Mouse (Mus musculus): ENCODE measurements at regions not wholly inside any gene's neighbourhood (a gene's known extent, or its start where the extent isn't known, plus 50 kb on each side); places are given as distances from the start of the nearest gene placed in this dataset.
A peak's percentile ranks its signal among the peaks of the same experiment; 100 is the strongest.
"Not testable (repeated sequence)": the region's sequence is repeated elsewhere in the genome, so short reads cannot be mapped to it uniquely, and the experiment has no call there.

- ATAC-seq (ENCODE audit: low FRiP score, low read depth); H3K36me3 ChIP-seq; H3K27me3 ChIP-seq; H3K4me1 ChIP-seq (replicated peaks); H3K9me3 ChIP-seq; H3K4me2 ChIP-seq; H3K4me3 ChIP-seq; H3K9ac ChIP-seq; H3K27ac ChIP-seq (replicated peaks): not testable (repeated sequence)
- WGBS: 85% methylated on average over 5 of the region's 5 CpGs
Measured at GRCm38 (mm10) chr5:3206160-3206559, 135.1 kb upstream of the Cdk6 start.

- not testable (repeated sequence) for H3K4me1 ChIP-seq (replicated peaks); ATAC-seq (ENCODE audit: low FRiP score, low read depth); H3K9ac ChIP-seq; H3K9me3 ChIP-seq; H3K4me2 ChIP-seq; H3K36me3 ChIP-seq; H3K27ac ChIP-seq (replicated peaks); H3K27me3 ChIP-seq; H3K4me3 ChIP-seq
- WGBS: 86% methylated on average over 4 of the region's 4 CpGs
Measured at GRCm38 (mm10) chr5:3208293-3208692, 133.0 kb upstream of the Cdk6 start.

DNA sequence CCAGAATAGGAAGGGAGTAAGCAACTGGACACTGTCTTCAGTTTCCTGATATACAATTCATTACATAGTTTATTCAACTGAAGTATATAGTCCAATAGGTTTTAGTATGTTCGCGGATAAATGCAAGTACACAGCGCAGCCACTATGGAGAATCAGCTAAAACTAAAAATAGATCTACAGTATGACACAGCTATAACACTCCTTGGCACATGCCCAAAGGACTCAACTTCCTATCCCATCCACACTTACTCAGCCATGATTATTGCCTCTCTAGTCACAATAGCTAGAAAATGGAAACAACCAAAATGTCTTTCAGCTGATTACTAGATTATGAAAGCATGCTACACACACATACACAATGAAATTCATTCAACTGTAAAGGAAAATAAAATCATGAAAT is 130.0 kb upstream of the Cdk6 start:
- WGBS: 98% methylated on average over 3 of the region's 3 CpGs
- H3K4me3 ChIP-seq: no peak overlapping the region

DNA sequence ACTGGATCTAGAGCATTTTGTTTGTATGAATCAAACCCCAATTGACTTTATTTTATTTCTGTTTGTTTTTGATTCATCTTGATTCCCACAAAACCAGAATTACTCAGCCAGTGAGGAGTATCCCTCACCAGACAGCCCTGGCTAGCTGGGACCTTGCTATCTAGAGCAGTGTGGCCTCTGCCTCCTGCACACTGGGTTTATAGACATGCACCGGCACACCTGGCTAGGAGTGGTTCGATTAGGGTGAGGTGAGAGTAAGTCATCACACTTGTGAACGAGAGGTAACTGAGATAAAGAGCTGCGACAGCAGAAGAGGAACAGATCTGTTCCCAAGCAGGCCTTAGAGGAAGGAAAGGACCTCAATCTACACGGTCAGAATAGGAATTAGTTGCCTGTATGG is 125.2 kb upstream of the Cdk6 start:
- ATAC-seq (ENCODE audit: low FRiP score, low read depth): no peak
- 89% methylated on average over 5 of the region's 5 CpGs for WGBS
- H3K36me3 ChIP-seq: no peaks in the 10 kb centered on the region
- H3K4me2 ChIP-seq: no peak overlapping the region
- no peak overlapping the region for H3K4me3 ChIP-seq
- H3K9me3 ChIP-seq: no peaks in the 10 kb centered on the region
- H3K27me3 ChIP-seq: no peaks in the 10 kb centered on the region
- no peak overlapping the region for H3K27ac ChIP-seq (replicated peaks)
- no peak overlapping the region for H3K9ac ChIP-seq
- no peaks in the 10 kb centered on the region for H3K4me1 ChIP-seq (replicated peaks)

More for the DNA sequence above, 130.0 kb upstream of the Cdk6 start:
- no peaks in the 10 kb centered on the region for H3K36me3 ChIP-seq
- no peak overlapping the region for H3K9ac ChIP-seq
- H3K4me2 ChIP-seq: no peak overlapping the region
- no peaks in the 10 kb centered on the region for H3K27me3 ChIP-seq
- H3K9me3 ChIP-seq: no peaks in the 10 kb centered on the region
- no peak overlapping the region for H3K27ac ChIP-seq (replicated peaks)
- no peaks in the 10 kb centered on the region for H3K4me1 ChIP-seq (replicated peaks)
- ATAC-seq (ENCODE audit: low FRiP score, low read depth): no peak

DNA sequence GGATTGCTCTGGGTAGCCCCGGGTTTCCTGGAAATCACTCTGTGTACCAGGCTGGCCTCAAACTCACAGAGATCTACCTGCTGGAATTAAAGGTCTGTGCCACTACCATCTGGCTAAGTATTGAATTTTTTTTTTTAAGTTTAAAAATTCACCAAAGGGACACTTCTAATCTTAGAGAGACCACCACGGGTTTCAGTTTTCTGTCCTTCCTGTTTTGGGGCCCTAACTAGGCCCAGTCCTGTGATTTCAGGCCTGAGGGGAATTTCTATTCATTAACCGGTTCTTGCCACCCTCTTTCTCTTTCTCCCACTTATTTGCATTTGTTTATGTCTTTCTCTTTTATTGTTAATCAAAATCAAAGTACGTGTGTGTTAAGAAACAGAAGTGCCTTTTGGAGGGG is 122.1 kb upstream of the Cdk6 start:
- no peaks in the 10 kb centered on the region for H3K27me3 ChIP-seq
- no peak overlapping the region for H3K4me3 ChIP-seq
- H3K4me2 ChIP-seq: no peak overlapping the region
- no peak overlapping the region for H3K27ac ChIP-seq (replicated peaks)
- no peaks in the 10 kb centered on the region for H3K9me3 ChIP-seq
- 39% methylated on average over 4 of the region's 4 CpGs for WGBS
- ATAC-seq (ENCODE audit: low FRiP score, low read depth): no peak
- no peaks in the 10 kb centered on the region for H3K4me1 ChIP-seq (replicated peaks)
- H3K9ac ChIP-seq: no peak overlapping the region
- H3K36me3 ChIP-seq: no peaks in the 10 kb centered on the region

DNA sequence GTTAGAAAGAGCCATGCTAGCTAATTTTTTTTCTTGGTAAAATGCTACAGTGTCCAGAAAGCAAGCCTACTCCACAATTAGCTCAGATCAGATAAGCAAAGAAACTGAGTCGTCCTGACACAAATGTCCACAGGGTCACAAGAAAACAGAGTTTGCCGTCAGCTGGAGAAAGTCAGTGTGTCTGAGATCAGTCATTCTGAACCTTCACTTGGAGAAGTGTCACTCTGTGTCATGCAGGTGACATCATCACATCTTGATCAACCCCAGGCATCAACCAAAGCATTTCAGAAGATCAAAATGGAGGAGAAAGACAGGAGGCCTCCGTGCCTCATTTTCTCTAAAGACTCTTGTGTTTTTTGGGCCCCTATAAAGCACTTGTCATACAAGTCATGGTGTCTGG is 121.5 kb upstream of the Cdk6 start:
- Histone ChIP-seq H3K4me2 (no peak overlapping the region), H3K9me3 (no peaks in the 10 kb centered on the region), H3K4me3 (no peak overlapping the region), H3K4me1 (replicated peaks) (no peaks in the 10 kb centered on the region), H3K9ac (no peak overlapping the region), H3K36me3 (no peaks in the 10 kb centered on the region), H3K27ac (replicated peaks) (no peak overlapping the region), H3K27me3 (no peaks in the 10 kb centered on the region)
- ATAC-seq (ENCODE audit: low FRiP score, low read depth): no peak
- WGBS: 87% methylated on average over 3 of the region's 3 CpGs

DNA sequence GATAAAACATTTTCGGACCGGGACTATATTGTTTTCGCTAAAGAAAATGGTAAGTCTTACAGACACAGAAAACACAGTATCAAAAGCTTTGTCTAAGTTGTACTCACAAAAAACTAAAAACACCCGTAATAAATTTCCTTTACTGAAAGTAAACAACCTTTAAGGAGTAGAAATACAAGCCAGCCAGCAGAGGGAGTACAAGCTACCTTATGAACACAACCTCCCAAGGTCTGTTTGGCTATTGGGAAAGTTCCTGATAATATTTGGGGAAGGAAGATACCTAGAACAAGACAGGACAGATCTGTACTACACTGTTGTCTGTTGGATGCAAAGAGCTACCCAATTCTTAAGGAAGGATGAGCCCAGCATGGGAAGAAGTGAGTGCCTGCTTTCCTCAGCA is 117.5 kb upstream of the Cdk6 start:
- not testable (repeated sequence) for ATAC-seq (ENCODE audit: low FRiP score, low read depth)

GRCm38 (mm10) chr5:3224392-3225054 is 116.8 kb upstream of the Cdk6 start:
- not testable (repeated sequence) for H3K9ac ChIP-seq; H3K27ac ChIP-seq (replicated peaks); H3K36me3 ChIP-seq; H3K4me1 ChIP-seq (replicated peaks); H3K27me3 ChIP-seq; H3K4me3 ChIP-seq; H3K9me3 ChIP-seq
- H3K4me2 ChIP-seq: peak overlapping the region; percentile 35
- ATAC-seq (ENCODE audit: low FRiP score, low read depth): 0 out of 2 replicates have a peak, but pooled peaks have one; percentile 27
- 29% methylated on average over 14 of the region's 14 CpGs for WGBS

More for the DNA sequence above, 117.5 kb upstream of the Cdk6 start:
- not testable (repeated sequence) for H3K27ac ChIP-seq (replicated peaks); H3K36me3 ChIP-seq; H3K4me2 ChIP-seq; H3K4me1 ChIP-seq (replicated peaks); H3K27me3 ChIP-seq; H3K9ac ChIP-seq; H3K9me3 ChIP-seq; H3K4me3 ChIP-seq
- WGBS: 84% methylated on average over 4 of the region's 4 CpGs

DNA sequence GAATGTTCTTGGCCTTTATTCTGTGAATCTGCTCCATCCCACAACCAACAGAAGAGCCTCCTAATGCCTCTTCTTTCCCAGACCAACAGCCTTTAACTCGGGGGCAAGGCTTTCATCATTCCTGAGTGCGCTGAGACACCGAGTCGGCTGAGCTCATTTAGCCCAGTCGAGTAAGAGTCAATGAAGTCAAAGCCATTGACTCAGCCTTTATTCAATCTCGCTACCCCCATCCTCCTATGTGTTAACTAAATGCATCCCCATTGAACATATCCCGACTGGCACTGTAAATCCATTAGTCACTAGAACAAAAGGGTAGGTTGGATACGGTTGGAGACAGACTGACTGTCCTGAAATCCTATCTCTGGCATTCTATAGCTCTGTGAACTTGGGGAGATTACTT is 115.9 kb upstream of the Cdk6 start:
- not testable (repeated sequence) for H3K4me1 ChIP-seq (replicated peaks); H3K9me3 ChIP-seq; H3K27ac ChIP-seq (replicated peaks); H3K27me3 ChIP-seq; ATAC-seq (ENCODE audit: low FRiP score, low read depth); H3K36me3 ChIP-seq; H3K9ac ChIP-seq; H3K4me3 ChIP-seq
- peak overlapping the region; percentile 35 for H3K4me2 ChIP-seq
- WGBS: 32% methylated on average over 8 of the region's 8 CpGs

- not testable (repeated sequence) for H3K27ac ChIP-seq (replicated peaks); H3K9ac ChIP-seq; H3K27me3 ChIP-seq; H3K9me3 ChIP-seq; H3K4me1 ChIP-seq (replicated peaks); ATAC-seq (ENCODE audit: low FRiP score, low read depth); H3K4me2 ChIP-seq; H3K36me3 ChIP-seq; H3K4me3 ChIP-seq
- WGBS: 85% methylated on average over 2 of the region's 2 CpGs
Measured at GRCm38 (mm10) chr5:3244067-3244466, 97.2 kb upstream of the Cdk6 start.

- Histone ChIP-seq H3K4me1 (replicated peaks) (no peaks in the 10 kb centered on the region), H3K9me3 (no peaks in the 10 kb centered on the region), H3K27me3 (no peaks in the 10 kb centered on the region), H3K9ac (no peak overlapping the region), H3K27ac (replicated peaks) (no peak overlapping the region), H3K36me3 (no peaks in the 10 kb centered on the region), H3K4me3 (no peak overlapping the region), H3K4me2 (no peak overlapping the region)
- ATAC-seq (ENCODE audit: low FRiP score, low read depth): no peak
- WGBS: 82% methylated on average over 2 of the region's 2 CpGs
Measured at GRCm38 (mm10) chr5:3247333-3247732, 94.0 kb upstream of the Cdk6 start.

DNA sequence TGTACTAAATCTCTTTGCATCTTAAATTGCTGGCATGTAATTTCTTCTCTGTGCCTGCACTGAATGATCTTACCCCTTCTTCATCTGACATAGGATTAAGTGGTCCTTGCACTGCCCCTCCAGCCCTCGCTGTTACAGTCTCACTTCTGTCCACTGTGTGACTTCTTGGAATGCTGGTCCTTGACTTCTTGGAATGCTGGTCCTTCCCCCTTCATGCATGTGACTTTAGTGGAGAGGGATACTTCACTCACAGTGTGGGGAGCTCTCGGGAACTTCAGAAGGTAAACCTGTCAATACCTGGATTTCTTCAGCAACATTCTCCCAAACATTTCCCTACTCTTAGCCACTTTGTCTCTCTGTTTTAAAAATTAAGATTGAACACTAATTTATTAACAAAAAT is 91.0 kb upstream of the Cdk6 start:
- WGBS: 91% methylated on average over 2 of the region's 2 CpGs
- no peaks in the 10 kb centered on the region for H3K27me3 ChIP-seq
- no peak overlapping the region for H3K27ac ChIP-seq (replicated peaks)
- H3K9ac ChIP-seq: no peak overlapping the region
- H3K4me1 ChIP-seq (replicated peaks): no peaks in the 10 kb centered on the region
- no peak overlapping the region for H3K4me2 ChIP-seq
- ATAC-seq (ENCODE audit: low FRiP score, low read depth): no peak
- no peak overlapping the region for H3K4me3 ChIP-seq
- H3K36me3 ChIP-seq: no peaks in the 10 kb centered on the region
- H3K9me3 ChIP-seq: no peaks in the 10 kb centered on the region

DNA sequence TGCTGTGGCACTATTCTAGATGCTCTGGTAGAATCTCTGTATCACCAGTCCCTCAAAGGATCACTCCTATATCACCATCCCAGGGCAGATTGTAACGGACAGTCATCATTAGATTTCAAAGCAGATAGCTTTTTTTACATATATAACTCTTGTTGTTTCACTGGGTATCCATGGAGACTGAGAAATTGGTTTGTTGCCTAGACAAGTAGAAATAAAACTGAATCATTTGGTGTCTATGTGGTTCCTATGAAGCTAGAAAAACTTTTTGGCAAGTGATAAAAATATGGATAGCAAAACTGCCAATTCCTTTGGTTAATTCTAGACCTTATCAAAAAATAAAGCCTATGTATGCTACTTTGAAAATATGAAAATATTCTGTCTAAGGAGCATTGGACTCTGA is 81.0 kb upstream of the Cdk6 start:
- Histone ChIP-seq H3K4me3 (no peak overlapping the region), H3K27me3 (no peaks in the 10 kb centered on the region), H3K9ac (no peak overlapping the region), H3K36me3 (no peaks in the 10 kb centered on the region), H3K9me3 (no peaks in the 10 kb centered on the region), H3K4me1 (replicated peaks) (no peaks in the 10 kb centered on the region), H3K27ac (replicated peaks) (no peak overlapping the region), H3K4me2 (no peak overlapping the region)
- no peak for ATAC-seq (ENCODE audit: low FRiP score, low read depth)
- 76% methylated on average over 1 of the region's 1 CpGs for WGBS

Measured in hindbrain, embryonic 15.5 days (tissue).